23 mouse cellular contexts compared by ENCODE assay signal in genomic region chr19:25612806-25613295, GRCm38 (mm10). TPM values are rescaled to one million over a fixed set of nuclear protein-coding genes. Genes with fewer than 3 reads are reported as not detected.
DNase-seq lines count a peak whose midpoint lies in the region; ATAC-seq and TF ChIP-seq lines count a peak whose summit lies in the region.
"Had no signal": no experiment of that assay in that cellular context is flagged by ENCODE, and none has a peak within 500 bp of the region (broad histone marks: within the 10 kb centered on the region; RNA-seq: fewer than 3 reads in every experiment).

No protein-coding gene starts in this region.

- peaks cover 12% of the 10 kb centered on the region for H3K4me1 ChIP-seq in hindbrain, embryonic 11.5 days (replicated peaks; ENCODE audit: control insufficient read depth, insufficient read depth, low read length)
- H3K4me1 ChIP-seq in hindbrain, embryonic 12.5 days: peaks cover 14% of the 10 kb centered on the region
- peaks cover 18% of the 10 kb centered on the region for H3K4me1 ChIP-seq in midbrain, embryonic 12.5 days
- peaks cover 5% of the 10 kb centered on the region; the same call in 1 of the 2 replicates for H3K4me1 ChIP-seq in midbrain, postnatal 0 days (ENCODE audit: insufficient read depth, low read length)
- H3K4me1 ChIP-seq in embryonic facial prominence, embryonic 14.5 days (ENCODE audit: control insufficient read depth, insufficient read depth, low read length): peaks cover 10% of the 10 kb centered on the region
- peaks cover 28% of the 10 kb centered on the region for H3K4me1 ChIP-seq in forebrain, embryonic 15.5 days

- DNase-seq in hindbrain, embryonic 11.5 days (ENCODE audit: low spot score): peak; percentile 52
- no peak for DNase-seq in midbrain, postnatal 0 days (ENCODE audit: low spot score)
- no peak for DNase-seq in embryonic facial prominence, embryonic 14.5 days (ENCODE audit: low spot score)
- DNase-seq in lung, adult 18-20 months: no peak
- DNase-seq: adrenal gland, postnatal 14 days; cerebellum, adult 11-12 months; cerebellum, adult 9-10 months; cerebellum, postnatal 36 days; gastrocnemius, postnatal 36 days; heart, adult 11 months; heart, postnatal 10 days had no signal

- H3K4me3 ChIP-seq in hindbrain, embryonic 11.5 days (ENCODE audit: low read depth, low read length): no peak overlapping the region
- H3K4me3 ChIP-seq in hindbrain, embryonic 12.5 days: no peak overlapping the region
- peak overlapping the region; percentile 12; the same call in 1 of the 2 replicates for H3K4me3 ChIP-seq in midbrain, embryonic 12.5 days
- no peak overlapping the region for H3K4me3 ChIP-seq in midbrain, postnatal 0 days (ENCODE audit: low read depth, low read length)
- 0 out of 2 replicates have a peak overlapping the region, but pooled peaks have one; percentile 4 for H3K4me3 ChIP-seq in embryonic facial prominence, embryonic 14.5 days (ENCODE audit: low read depth, low read length)
- peak overlapping the region; percentile 5; the same call in 1 of the 2 replicates for H3K4me3 ChIP-seq in forebrain, embryonic 15.5 days
- H3K4me3 ChIP-seq: heart, embryonic 10.5 days; hindbrain, embryonic 15.5 days had no signal

- no peak for TF ChIP-seq CTCF in midbrain, postnatal 0 days (IDR thresholded peaks at IDR 0.05)

- no peak overlapping the region for H3K4me2 ChIP-seq in hindbrain, embryonic 11.5 days (replicated peaks; ENCODE audit: low read depth, low read length)
- no peak overlapping the region for H3K4me2 ChIP-seq in hindbrain, embryonic 12.5 days (replicated peaks)
- H3K4me2 ChIP-seq in midbrain, embryonic 12.5 days (replicated peaks): 0 out of 2 replicates have a peak overlapping the region, but pooled peaks have one; percentile 9
- H3K4me2 ChIP-seq in midbrain, postnatal 0 days (ENCODE audit: low read depth, low read length, poor library complexity, severe bottlenecking): no peak overlapping the region
- 0 out of 2 replicates have a peak overlapping the region, but pooled peaks have one; percentile 4 for H3K4me2 ChIP-seq in embryonic facial prominence, embryonic 14.5 days (ENCODE audit: low read depth, low read length)
- peak overlapping the region; percentile 7; the same call in 1 of the 2 replicates for H3K4me2 ChIP-seq in forebrain, embryonic 15.5 days (replicated peaks)
- H3K4me2 ChIP-seq: hindbrain, embryonic 15.5 days had no signal

- H3K27ac ChIP-seq in hindbrain, embryonic 11.5 days (ENCODE audit: low read depth, low read length): no peak overlapping the region
- H3K27ac ChIP-seq in hindbrain, embryonic 12.5 days: no peak overlapping the region
- H3K27ac ChIP-seq in midbrain, embryonic 12.5 days (replicated peaks): no peak overlapping the region
- no peak overlapping the region for H3K27ac ChIP-seq in midbrain, postnatal 0 days (ENCODE audit: low read depth, low read length)
- no peak overlapping the region for H3K27ac ChIP-seq in embryonic facial prominence, embryonic 14.5 days (replicated peaks; ENCODE audit: low read depth, low read length)
- no peak overlapping the region for H3K27ac ChIP-seq in forebrain, embryonic 15.5 days (replicated peaks)
- H3K27ac ChIP-seq: heart, embryonic 10.5 days; hindbrain, embryonic 15.5 days had no signal

- no peak overlapping the region for H3K9ac ChIP-seq in hindbrain, embryonic 11.5 days (ENCODE audit: low read depth, low read length)
- no peak overlapping the region for H3K9ac ChIP-seq in hindbrain, embryonic 12.5 days
- H3K9ac ChIP-seq in midbrain, embryonic 12.5 days (replicated peaks): no peak overlapping the region
- no peak overlapping the region for H3K9ac ChIP-seq in midbrain, postnatal 0 days (replicated peaks; ENCODE audit: low read length, poor library complexity, severe bottlenecking)
- H3K9ac ChIP-seq in embryonic facial prominence, embryonic 14.5 days (ENCODE audit: low read depth, low read length): no peak overlapping the region
- no peak overlapping the region for H3K9ac ChIP-seq in forebrain, embryonic 15.5 days (replicated peaks)
- H3K9ac ChIP-seq: hindbrain, embryonic 15.5 days had no signal

- no peak for ATAC-seq in hindbrain, embryonic 11.5 days (ENCODE audit: low FRiP score)
- ATAC-seq in hindbrain, embryonic 12.5 days (ENCODE audit: low FRiP score): no peak
- ATAC-seq in midbrain, embryonic 12.5 days (ENCODE audit: low FRiP score, low read depth): no peak
- ATAC-seq in midbrain, postnatal 0 days (ENCODE audit: low FRiP score): no peak
- ATAC-seq in embryonic facial prominence, embryonic 14.5 days (ENCODE audit: low read depth): no peak
- ATAC-seq in forebrain, embryonic 15.5 days (replicated peaks): no peak
- ATAC-seq: activated CD4-positive, CD25-positive, alpha-beta regulatory T cell, adult 4 months; intestine, embryonic 16.5 days; Patski had no signal

- H3K36me3 ChIP-seq in hindbrain, embryonic 11.5 days (ENCODE audit: control insufficient read depth, insufficient read depth, low read length): no peaks in the 10 kb centered on the region
- no peaks in the 10 kb centered on the region for H3K36me3 ChIP-seq in hindbrain, embryonic 12.5 days
- no peaks in the 10 kb centered on the region for H3K36me3 ChIP-seq in midbrain, embryonic 12.5 days
- no peaks in the 10 kb centered on the region for H3K36me3 ChIP-seq in midbrain, postnatal 0 days (ENCODE audit: insufficient read depth, low read length)
- no peaks in the 10 kb centered on the region for H3K36me3 ChIP-seq in embryonic facial prominence, embryonic 14.5 days (ENCODE audit: control insufficient read depth, insufficient read depth, low read length)
- H3K36me3 ChIP-seq in forebrain, embryonic 15.5 days: no peaks in the 10 kb centered on the region
- H3K36me3 ChIP-seq: heart, embryonic 10.5 days; hindbrain, embryonic 15.5 days had no signal

- no peaks in the 10 kb centered on the region for H3K9me3 ChIP-seq in hindbrain, embryonic 11.5 days (ENCODE audit: control insufficient read depth, low read length)
- H3K9me3 ChIP-seq in hindbrain, embryonic 12.5 days (replicated peaks): no peaks in the 10 kb centered on the region
- no peaks in the 10 kb centered on the region for H3K9me3 ChIP-seq in midbrain, embryonic 12.5 days
- H3K9me3 ChIP-seq in midbrain, postnatal 0 days (ENCODE audit: low read length): no peaks in the 10 kb centered on the region
- H3K9me3 ChIP-seq in embryonic facial prominence, embryonic 14.5 days (ENCODE audit: control insufficient read depth, low read length): no peaks in the 10 kb centered on the region
- H3K9me3 ChIP-seq in forebrain, embryonic 15.5 days: no peaks in the 10 kb centered on the region
- H3K9me3 ChIP-seq: heart, embryonic 10.5 days; hindbrain, embryonic 15.5 days had no signal

- peaks cover 86% of the 10 kb centered on the region for H3K27me3 ChIP-seq in hindbrain, embryonic 11.5 days (ENCODE audit: control insufficient read depth, insufficient read depth, low read length)
- peaks cover 95% of the 10 kb centered on the region for H3K27me3 ChIP-seq in hindbrain, embryonic 12.5 days
- peaks cover 96% of the 10 kb centered on the region for H3K27me3 ChIP-seq in midbrain, embryonic 12.5 days
- H3K27me3 ChIP-seq in midbrain, postnatal 0 days (ENCODE audit: insufficient read depth, low read length): peaks cover 76% of the 10 kb centered on the region
- H3K27me3 ChIP-seq in embryonic facial prominence, embryonic 14.5 days (replicated peaks; ENCODE audit: control insufficient read depth, insufficient read depth, low read length): peaks cover 99% of the 10 kb centered on the region
- H3K27me3 ChIP-seq in forebrain, embryonic 15.5 days: peaks cover 56% of the 10 kb centered on the region
- H3K27me3 ChIP-seq: CH12.LX had no signal

- WGBS in hindbrain, embryonic 11.5 days: 2% methylated on average over 6 of the region's 6 CpGs
- 2% methylated on average over 6 of the region's 6 CpGs for WGBS in hindbrain, embryonic 12.5 days
- 0% methylated on average over 6 of the region's 6 CpGs for WGBS in midbrain, embryonic 12.5 days
- WGBS in midbrain, postnatal 0 days: 6% methylated on average over 6 of the region's 6 CpGs
- 5% methylated on average over 6 of the region's 6 CpGs for WGBS in embryonic facial prominence, embryonic 14.5 days
- WGBS in forebrain, embryonic 15.5 days: 6% methylated on average over 6 of the region's 6 CpGs

RNA-seq across cellular contexts. Expression of gene Dmrt3, which starts 2.8 kb away (rescaled TPM):
- polyA plus RNA-seq in hindbrain, embryonic 11.5 days (2014; fragmentation: Nextera tagmentation; extraction: Ambion mirVana): 0.67 and 1.2 TPM in 2 replicates
- 0.67 and 1.2 TPM in 2 replicates for polyA plus RNA-seq in hindbrain, embryonic 12.5 days (2016; fragmentation: Nextera tagmentation; extraction: Ambion mirVana)
- 1.0 and 2.9 TPM in 2 replicates for polyA plus RNA-seq in midbrain, embryonic 12.5 days (2016; fragmentation: Nextera tagmentation; extraction: Ambion mirVana)
- 0.93 TPM in 1 of 2 replicates, not detected in the other for total RNA-seq in midbrain, postnatal 0 days (2014; rRNA removed)
- polyA plus RNA-seq in midbrain, postnatal 0 days (2015; fragmentation: Nextera tagmentation; extraction: Ambion mirVana): 0.06 TPM in 1 of 2 replicates, not detected in the other
- polyA plus RNA-seq in embryonic facial prominence, embryonic 14.5 days (2014; fragmentation: Nextera tagmentation; extraction: Ambion mirVana): 1.9 and 2.2 TPM in 2 replicates
- 3.1 and 5.5 TPM in 2 replicates for polyA plus RNA-seq in forebrain, embryonic 15.5 days (2015; fragmentation: Nextera tagmentation; extraction: Ambion mirVana)
- total RNA-seq: adrenal gland, adult 18-20 months; adrenal gland, postnatal 14 days; CH12.LX; gastrocnemius, adult 8-10 months; gastrocnemius, postnatal 36 days; heart, postnatal 10 days; hematopoietic stem cell, adult 5-6 weeks had no signal
- polyA plus RNA-seq: activated CD4-positive, CD25-positive, alpha-beta regulatory T cell, adult 4 months; heart, embryonic 10.5 days; Patski had no signal

RNA-seq across cellular contexts. Expression of gene Dmrt2, which starts 59.4 kb away (rescaled TPM):
- 3.0 and 3.4 TPM in 2 replicates for polyA plus RNA-seq in hindbrain, embryonic 11.5 days (2014; fragmentation: Nextera tagmentation; extraction: Ambion mirVana)
- polyA plus RNA-seq in hindbrain, embryonic 12.5 days (2016; fragmentation: Nextera tagmentation; extraction: Ambion mirVana): 6.1 and 8.8 TPM in 2 replicates
- polyA plus RNA-seq in midbrain, embryonic 12.5 days (2016; fragmentation: Nextera tagmentation; extraction: Ambion mirVana): 0.22 and 0.29 TPM in 2 replicates
- total RNA-seq in midbrain, postnatal 0 days (2014; rRNA removed): 0.11 and 0.14 TPM in 2 replicates
- polyA plus RNA-seq in midbrain, postnatal 0 days (2015; fragmentation: Nextera tagmentation; extraction: Ambion mirVana): 0.07 TPM in 1 of 2 replicates, not detected in the other
- polyA plus RNA-seq in embryonic facial prominence, embryonic 14.5 days (2014; fragmentation: Nextera tagmentation; extraction: Ambion mirVana): 7.8 and 9.0 TPM in 2 replicates
- polyA plus RNA-seq in forebrain, embryonic 15.5 days (2015; fragmentation: Nextera tagmentation; extraction: Ambion mirVana): 1.1 and 1.5 TPM in 2 replicates
- total RNA-seq: CH12.LX; hematopoietic stem cell, adult 5-6 weeks had no signal
- polyA plus RNA-seq: activated CD4-positive, CD25-positive, alpha-beta regulatory T cell, adult 4 months; hindbrain, embryonic 15.5 days; Patski had no signal

Comparison
In these comparisons a context has a peak if more than half of its experiments do, and no peak if none do; other contexts are left out.
1. H3K4me2 ChIP-seq: peak in midbrain, embryonic 12.5 days (single experiment), embryonic facial prominence, embryonic 14.5 days (single experiment) and forebrain, embryonic 15.5 days (single experiment); none in hindbrain, embryonic 11.5 days (single experiment), hindbrain, embryonic 12.5 days (single experiment) and midbrain, postnatal 0 days (single experiment).
2. H3K4me3 ChIP-seq: peak in midbrain, embryonic 12.5 days (single experiment), embryonic facial prominence, embryonic 14.5 days (single experiment) and forebrain, embryonic 15.5 days (single experiment); none in hindbrain, embryonic 11.5 days (single experiment), hindbrain, embryonic 12.5 days (single experiment) and midbrain, postnatal 0 days (single experiment).